Mouse (Mus musculus) liver, postnatal 0 days (tissue): ENCODE results near the gene Rab19.

Source experiments
- CTCF ChIP-seq: sonication (generic); IDR thresholded peaks from 2 replicates; pipeline ENCODE4 v1.5.1; 2016; ENCODE audit warnings: antibody characterized with exemption, low read depth
- EP300 ChIP-seq: IDR thresholded peaks from 2 replicates; pipeline ENCODE4 v1.6.1; 2016; ENCODE audit warnings: antibody characterized with exemption, low read depth, mild to moderate bottlenecking

GRCm38 (mm10) chr6:39372727-39373126 is 8.2 kb upstream of the Rab19 start:
- TF ChIP-seq CTCF (no peak), EP300 (no peak)
